Mouse (Mus musculus) T-helper 17 cell (primary cell): ENCODE data around the gene Hexa.

Experiments
- in situ Hi-C, 2 experiments: fragments of 300-600 bp; cut with MboI, MseI; formaldehyde crosslinking; loops; 1 replicate in 1 of 2; 2 replicates in 1 of 2; pipeline ENCODE4 v1.15.1; 2025; ENCODE audit warnings: high pct_unique_total_duplicates in 2 of 2

Hexa gene

DNA sequence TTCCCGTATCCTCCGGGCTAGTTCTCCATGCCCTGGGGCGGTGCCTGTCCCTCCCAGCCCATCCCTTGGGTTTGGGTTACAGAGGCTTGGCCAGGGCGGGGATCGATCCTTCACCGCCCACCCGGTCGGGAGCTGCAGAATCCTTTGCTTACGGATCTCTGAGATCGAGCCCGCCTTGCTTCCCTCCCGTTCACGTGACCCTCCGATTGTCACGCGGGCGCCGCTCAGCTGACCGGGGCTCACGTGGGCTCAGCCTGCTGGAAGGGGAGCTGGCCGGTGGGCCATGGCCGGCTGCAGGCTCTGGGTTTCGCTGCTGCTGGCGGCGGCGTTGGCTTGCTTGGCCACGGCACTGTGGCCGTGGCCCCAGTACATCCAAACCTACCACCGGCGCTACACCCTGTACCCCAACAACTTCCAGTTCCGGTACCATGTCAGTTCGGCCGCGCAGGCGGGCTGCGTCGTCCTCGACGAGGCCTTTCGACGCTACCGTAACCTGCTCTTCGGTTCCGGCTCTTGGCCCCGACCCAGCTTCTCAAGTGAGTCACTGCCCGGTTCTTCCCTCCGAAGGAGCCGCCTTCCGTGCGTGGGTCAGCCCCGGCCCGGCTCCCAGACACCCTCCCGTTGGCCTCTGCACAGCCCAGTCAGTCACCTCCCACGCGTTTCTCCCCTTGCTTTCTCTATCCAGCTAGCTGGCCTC, at the start of gene Hexa, which contains the start of gene Tmem202:
Gene Hexa, plus strand, starts transcription at position 100 of the 697 bp plus-strand sequence.
Gene Tmem202, minus strand, starts transcription at position 407 of the 697 bp plus-strand sequence.
- in situ Hi-C loops = loop anchor here in 1 of 2 experiments (10.0 kb wide), 1 partner anchor 465 kb away; no protein-coding TSS in a partner anchor

DNA sequence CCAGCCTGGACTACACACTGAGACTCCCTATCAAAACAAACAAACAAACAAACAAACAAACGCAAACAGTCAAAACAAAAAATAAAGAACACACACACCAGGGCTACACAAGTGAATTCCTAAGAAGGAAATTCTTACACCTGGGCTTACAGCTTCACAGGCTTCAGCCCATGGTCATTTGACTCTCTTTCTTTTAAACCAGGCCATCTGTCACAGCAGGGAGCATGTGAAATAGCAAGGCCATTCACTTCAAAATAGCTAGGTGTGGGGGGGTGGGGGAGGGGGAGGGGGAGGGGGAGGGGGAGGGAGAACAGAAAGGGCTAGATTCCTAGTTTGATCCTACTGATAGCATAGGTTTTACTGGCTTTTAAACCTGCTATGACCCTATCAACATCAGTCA, 31.2 kb upstream of the Hexa start:
- in situ Hi-C loops = no loop called here

DNA sequence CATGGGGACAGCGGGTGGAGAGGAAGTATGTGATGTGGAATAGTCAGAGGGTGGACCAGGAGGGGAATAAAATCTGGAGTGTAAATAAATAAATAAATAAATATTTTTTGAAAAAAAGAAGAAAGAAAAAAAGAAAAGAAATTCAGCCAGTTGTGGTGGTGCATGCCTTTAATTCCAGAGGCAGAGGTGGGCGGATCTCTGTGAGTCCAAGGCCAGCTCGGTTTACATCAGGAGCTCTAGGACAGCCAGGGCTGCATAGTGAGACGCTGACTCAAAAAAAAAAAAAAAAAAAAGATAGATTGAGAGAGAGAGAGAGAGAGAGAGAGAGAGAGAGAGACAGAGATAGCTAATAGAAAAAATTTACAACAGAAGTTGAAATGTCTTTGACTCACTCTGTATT, 27.0 kb upstream of the Hexa start:
- in situ Hi-C loops = no loop called here

DNA sequence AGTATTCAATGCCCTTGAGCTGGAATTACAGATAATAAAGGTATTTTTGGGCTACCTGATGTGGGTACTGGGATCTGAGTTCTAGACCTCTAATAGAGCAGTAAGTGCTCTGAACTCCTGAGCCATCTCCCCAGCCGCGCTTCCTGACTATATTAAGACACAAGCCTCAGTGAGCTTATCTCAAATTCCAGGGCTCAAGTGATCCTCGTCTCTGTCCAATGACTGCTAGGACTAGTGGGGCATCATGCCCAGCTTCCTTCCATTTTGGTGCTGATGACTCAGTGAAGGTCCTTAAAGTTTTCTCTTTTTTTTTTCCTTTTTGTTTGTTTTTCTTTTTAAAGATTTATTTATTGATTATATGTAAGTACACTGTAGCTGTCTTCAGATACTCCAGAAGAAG, 24.3 kb upstream of the Hexa start:
- in situ Hi-C loops = no loop called here

DNA sequence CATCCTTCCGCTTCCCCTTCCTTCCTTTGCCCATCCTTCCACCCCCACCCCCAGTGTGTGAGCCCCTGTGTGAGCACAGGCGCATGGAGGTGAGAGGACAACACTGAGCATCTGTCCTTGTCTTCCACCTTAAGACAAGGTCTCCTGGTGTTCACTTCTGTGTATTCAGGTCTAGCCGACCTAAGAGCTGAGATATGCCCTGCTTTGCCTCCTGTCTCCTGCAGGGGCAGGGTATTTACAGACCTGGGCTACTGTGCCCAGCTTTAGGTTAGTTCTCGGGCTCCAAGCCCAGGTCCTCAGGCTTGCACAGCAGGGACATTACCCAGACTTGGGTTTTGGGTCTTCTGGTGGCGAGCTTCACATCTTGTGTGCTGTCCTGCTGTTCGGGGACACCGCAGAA, 22.2 kb upstream of the Hexa start:
- in situ Hi-C loops = no loop called here

DNA sequence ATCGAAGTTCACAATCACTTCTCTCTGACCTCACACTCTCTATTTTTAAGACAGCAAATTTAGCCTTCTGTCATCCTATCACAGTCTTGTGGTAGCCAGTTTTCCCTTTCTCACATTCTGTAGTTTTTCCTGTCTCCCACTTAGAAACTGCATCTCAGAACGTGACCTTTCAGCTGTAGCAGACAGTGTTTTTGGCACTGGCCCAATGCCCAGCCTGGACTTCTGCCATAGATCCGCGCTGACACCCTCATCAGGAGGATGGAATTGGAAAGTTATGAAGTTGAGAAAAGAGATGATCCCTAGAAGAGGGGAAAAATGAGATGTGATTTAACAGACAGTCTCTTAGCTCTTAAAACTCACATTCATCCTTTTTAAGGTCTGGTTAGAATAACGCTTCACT, 20.4 kb upstream of the Hexa start:
- in situ Hi-C loops = no loop called here

DNA sequence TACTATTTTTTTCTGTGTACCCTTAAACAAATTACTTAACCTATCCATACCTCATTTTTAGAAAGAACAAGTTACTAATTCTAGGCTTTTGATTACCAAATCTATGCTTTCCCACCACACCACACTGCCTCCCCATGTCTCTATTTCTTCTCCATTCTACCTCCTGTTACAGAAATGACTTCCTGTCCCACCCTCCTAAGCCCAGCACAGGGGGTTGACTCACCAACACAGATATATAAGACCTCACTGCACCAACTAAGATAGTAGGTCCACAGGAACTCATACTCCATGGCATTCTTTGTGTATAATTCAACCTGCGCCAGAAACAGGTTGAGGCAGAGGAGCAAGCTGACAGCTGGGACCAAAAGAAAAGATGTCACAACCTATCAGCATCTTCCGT, 19.9 kb upstream of the Hexa start:
- in situ Hi-C loops = no loop called here

DNA sequence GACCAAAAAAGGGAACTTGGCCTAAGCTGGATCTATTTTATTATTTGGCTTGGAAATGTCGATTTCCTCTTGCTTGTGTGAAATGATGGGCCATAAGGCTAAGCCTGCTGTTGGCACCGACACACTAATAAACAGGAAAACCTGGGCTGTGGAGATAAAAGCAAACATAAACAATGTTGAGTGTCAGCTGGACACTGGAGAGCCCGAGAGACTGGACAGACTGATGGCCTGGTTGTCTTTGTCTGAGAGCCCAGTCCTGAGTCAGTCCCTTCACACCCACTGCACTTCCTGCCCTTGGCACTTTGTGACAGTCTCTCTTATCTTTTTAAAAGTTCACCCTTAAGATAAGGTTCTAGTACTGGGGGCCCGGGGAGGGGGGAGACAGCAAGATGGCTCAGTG, 16.4 kb upstream of the Hexa start:
- in situ Hi-C loops = no loop called here

DNA sequence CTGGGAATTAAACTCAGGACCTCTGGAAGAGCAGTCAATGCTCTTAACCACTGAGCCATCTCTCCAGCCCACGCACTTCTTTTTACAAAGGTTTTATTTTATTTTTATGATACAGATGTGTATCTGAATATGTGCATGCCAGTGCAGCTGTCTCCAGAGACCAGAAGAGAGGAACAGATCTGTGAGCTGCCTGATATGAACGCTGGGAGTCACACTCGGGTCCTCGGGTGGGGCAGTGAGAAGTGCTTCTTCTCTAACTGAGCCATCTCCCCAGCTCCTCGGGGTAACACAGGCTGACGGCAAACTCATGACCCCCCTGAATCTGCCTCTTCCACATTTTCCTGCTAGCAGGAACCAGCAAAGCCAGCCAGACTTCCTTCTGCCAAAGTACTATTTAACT, 12.6 kb upstream of the Hexa start:
- in situ Hi-C loops = no loop called here

DNA sequence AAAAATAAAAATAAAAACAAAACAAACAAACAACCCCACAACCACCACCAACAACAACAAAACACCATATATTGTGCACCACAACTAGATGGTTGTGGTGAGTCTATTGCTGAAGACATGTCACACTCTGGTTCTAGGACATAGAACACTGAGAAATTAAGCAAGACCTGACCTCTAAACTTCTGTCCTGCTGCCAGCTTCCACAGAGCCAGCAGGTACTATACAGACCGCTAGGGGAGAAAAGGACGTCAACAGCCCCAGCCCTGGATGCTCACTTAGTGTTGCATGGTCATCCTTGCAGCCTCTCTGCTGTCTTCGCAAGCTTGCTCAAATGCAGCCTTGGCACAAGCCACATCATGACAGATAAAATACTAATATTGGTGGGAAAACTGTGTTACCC, 11.8 kb upstream of the Hexa start:
- in situ Hi-C loops = no loop called here

DNA sequence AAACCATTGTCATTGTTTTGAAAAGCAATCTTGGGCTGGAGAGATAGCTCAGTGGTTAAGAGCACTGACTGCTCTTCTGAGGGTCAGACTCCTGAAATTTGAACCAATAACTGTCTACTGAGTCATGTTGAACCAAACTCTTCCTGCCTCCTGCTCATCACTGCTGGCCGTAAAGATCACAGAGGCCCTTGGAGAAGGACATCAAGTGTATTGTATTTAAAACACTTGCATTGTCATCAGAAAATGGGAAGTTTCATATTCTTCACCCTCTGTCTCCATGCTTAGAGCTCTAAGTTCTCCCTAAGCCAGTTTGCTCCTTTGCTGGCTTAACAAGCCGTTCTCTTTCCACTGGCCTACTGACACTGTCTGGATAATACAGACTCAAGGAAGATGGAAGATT, 11.1 kb upstream of the Hexa start:
- in situ Hi-C loops = no loop called here

DNA sequence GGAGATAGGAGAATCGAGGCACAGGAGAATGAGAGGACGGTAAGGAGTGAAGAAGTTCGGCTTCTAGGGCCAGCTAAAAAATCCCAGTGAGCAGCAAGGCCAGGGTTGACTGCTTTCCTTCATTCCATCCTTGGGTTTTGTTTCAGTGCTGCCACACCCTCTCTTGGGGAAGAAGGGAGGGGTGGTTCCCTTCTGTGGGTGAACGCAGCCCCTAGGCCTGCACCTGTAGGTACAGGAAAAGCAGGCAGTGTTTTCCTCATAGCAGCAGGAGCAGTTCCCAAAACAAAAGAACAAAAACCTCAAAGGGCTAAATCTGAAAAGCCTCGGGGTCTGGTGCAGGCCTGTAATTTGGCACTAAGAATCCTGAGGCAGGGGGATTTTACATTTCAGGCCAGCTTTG, 7.7 kb upstream of the Hexa start:
- in situ Hi-C loops = loop anchor here in 1 of 2 experiments (10.0 kb wide), 1 partner anchor 457 kb away; no protein-coding TSS in a partner anchor

DNA sequence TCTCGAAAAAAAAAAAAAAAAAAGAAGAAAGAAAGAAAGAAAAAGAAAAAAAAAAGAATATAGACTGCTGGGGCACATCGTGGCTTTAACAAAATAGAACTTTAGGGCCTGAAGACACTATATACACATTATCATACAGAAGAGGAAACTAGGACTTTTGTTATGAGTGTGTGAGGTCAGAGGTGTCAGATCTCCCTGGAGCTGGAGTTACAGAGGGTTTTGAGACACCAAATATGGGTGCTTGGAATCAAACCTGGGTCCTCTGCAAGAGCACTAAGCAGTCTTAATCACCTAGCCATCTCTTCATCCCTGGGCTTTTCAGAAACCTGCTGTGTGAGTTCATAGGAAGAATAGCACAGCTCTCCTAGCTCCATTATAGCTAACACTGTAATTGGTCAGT, 5.9 kb upstream of the Hexa start:
- in situ Hi-C loops = loop anchor here in 1 of 2 experiments (10.0 kb wide), 1 partner anchor 459 kb away; no protein-coding TSS in a partner anchor

DNA sequence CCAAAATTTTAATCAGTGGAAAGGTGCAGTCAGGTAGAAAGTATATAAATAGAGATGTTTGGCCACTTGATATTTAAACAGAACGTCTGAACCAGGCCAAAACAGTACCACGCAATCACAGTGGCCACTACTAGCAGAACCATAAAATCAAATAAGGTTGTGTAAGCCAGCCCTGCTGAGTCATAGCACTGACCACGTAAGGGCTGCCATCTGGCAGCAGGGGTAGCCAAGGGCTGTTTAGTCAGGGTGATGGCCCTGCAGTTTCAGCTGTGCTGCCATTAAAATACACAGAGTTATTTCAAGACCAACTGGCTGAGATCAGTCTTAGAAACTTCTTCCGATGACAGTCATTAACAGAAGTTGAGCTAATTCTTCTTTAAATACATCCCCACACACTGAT, 5.5 kb upstream of the Hexa start:
- in situ Hi-C loops = loop anchor here in 1 of 2 experiments (10.0 kb wide), 1 partner anchor 459 kb away; no protein-coding TSS in a partner anchor

DNA sequence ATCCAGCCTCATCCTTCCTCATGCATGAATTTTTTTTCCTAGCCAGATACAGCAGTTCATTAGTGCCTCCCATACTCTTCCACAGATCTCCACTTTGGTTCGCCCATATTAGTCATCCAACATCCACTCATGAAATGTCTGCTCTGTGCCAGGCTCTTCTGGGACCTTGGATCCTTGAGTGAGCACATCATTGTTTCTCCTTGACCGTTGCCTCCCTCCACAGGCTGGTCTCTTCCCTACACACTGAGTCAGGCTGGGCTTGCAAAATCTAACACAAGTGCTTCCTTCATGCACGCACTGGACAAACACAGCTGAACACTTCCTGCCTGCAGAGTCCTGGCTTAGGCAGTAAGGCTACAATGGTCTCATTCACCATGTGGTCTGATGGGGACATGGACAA, 1.7 kb upstream of the Hexa start:
- in situ Hi-C loops = loop anchor here in 1 of 2 experiments (10.0 kb wide), 1 partner anchor 463 kb away; no protein-coding TSS in a partner anchor

DNA sequence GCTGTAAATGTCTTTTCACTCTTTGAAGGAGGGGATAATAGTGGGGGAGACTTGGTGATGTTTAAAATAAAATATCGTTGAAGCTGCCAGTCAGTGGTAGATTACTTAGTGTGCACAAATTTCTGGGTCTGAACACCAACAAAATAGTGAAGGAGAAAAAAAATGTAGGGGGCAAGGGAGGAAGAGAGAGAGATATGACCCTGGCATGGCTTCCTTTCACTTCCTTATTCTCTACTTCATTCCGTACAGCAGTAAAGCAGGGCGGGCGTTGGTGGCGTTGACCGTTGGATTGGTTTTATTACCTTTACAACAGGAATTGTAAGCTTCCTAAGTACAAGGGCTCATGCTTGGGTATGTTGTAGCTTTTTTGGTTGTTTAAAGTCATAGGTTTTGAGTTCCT, 2.3 kb downstream of the Hexa start:
- in situ Hi-C loops = no loop called here

DNA sequence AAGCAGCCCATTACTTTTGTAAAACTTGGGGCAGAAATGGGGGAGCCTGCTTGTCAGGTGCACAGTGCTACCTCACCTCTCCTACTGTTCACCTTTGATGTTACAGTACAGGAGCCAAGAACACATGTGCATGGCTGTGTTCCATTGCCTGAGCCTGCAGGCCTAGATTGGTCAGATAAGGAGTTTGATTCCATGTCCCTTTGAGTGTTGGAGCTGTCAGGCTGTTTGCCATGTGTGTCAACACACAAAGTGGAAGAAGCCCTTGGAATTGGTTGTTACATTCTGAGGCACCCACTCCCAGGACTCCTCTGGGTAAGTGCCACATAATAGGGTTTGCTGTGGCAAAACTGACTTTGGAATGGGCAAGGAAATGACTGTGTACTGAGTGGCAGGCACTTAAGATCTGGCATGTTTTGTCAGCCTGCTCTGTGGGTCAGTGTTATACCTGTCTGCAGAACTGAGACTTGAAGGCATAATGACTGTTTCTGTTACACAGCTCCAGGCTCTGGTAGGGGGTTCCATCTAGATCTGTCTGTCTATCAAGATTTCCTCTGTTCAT, 3.5 kb downstream of the Hexa start:
- in situ Hi-C loops = no loop called here

DNA sequence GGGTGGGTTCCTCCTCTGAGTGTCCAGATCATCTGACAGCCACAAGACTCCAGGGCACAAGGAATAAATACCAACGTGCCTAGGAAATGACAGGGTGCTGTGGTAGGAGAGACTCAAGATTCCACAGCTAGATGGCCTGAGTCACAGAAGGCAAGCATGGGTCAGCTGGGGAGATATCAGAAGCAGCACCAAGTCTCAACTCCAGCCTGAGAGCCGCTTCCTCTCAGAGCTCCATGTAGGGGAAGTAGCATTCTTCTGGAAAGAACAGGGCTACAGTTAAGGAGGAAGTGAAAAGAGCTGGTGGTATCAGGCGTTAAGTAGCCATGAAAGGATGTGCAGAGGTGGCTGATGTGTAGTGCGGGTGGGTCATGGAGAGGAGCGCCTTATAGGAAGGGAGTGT, 5.4 kb downstream of the Hexa start:
- in situ Hi-C loops = no loop called here

DNA sequence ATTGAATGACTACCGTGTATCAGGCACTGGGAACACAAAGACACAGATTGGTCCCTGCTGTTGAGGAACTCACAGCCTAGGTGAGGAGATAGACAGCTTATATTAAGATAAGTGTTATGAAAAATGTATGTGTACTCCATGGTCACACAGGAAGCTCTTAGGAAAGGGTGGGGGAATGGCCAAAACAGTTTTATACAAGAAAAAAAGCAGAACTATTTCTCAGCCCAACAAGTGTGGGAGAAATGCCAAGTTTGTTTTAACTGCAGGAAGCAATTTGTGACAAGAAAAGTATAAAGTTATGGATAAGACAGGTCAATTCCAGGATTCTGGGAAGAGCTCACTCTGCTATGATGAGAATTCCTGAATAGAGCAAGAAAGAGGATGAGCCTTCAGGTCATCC, 8.5 kb downstream of the Hexa start:
- in situ Hi-C loops = no loop called here

DNA sequence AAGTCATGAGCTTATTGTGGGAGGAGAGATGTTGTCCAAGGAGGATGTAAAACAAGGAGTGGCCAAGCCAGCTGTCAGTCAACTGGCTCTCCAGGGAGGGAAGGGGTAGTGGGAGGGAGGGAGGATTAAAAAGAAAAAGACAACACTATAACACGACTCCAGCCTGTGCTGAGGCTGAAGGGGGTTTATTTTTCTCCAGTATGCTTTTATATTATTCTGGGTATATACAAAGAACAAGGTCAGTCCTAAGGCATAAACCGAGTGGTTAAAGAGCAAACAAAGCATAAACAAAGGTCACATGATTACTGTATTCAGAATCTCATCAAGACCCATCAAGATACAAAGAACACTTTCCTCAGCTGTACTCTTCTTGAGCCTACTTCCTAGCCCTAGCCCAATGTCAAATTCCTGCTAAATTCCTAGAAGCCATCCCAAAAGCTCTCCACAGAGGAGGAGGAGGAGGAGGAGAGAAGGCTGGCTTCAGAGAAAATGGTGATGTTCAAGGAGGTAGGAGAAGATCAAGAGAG, 9.7 kb downstream of the Hexa start:
- in situ Hi-C loops = no loop called here

DNA sequence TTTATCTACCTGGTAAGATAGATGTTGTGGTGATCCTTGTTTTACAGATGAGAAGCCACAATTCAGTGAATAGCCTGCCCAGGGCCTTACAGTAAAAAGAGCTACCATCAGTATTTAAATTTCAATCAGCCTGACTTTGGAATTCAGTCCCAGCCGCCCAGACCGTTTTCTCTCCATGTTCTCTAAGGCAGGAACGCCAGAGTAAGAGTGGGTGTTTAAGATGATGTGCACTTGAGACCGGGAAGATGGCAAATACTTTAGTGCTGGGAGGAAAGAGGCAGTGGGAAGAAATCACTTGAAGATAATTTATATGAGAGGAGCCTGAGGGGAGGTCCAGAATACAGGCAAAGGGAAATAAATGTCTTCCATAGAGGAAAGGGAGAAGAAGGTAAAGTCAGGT, 10.7 kb downstream of the Hexa start:
- in situ Hi-C loops = no loop called here

DNA sequence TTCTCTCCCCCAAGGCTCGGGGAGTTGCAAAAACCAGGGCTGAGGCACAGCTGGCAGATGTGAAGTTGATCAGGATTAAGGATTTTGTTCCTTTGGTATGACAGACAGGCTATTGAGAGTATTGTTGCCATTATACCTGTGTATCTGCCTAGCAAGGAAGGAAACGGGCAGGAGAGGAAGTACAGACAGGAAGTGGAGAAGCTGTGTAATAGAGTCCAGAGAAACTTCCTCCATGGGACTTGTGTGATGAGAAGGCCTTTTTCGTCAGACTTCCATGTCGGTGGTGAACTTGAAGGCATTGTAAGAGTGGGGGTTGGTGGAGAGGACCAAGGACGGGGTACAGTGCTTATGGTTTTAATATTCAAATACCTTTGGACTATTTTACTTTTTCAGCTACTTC, 11.7 kb downstream of the Hexa start:
- in situ Hi-C loops = no loop called here

DNA sequence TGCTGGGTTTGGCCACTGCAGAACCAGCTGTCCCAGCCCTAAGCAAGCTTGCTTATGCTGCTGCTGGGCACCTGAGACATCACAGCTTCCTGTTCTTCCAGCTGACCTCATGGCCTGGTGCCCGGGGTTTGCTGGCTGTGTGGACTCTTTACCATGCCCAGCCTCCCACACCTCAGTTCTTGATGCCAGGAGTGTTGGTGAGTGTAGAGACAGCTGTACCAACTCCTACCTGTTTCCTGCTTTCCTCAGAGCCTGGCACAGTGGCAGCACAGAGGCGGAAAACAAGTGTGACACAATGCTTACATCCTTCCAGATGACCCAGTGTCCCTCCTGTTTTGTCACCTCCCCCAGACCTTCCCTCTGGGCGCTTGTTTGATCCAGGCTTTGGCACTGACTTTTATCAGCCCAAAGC, 12.3 kb downstream of the Hexa start:
- in situ Hi-C loops = no loop called here
